Mouse (Mus musculus) myocyte (in vitro differentiated cells): ENCODE measurements around the gene St8sia1.

Experiments
- CEBPB ChIP-seq: IDR thresholded peaks from 2 replicates; pipeline ENCODE4 v1.6.1; 2011; ENCODE audit warnings: mild to moderate bottlenecking, moderate library complexity; ENCODE audit not compliant: poor library complexity, insufficient read depth, severe bottlenecking
- E2F4 ChIP-seq: IDR thresholded peaks from one replicate; pipeline ENCODE4 v1.6.1; 2011; ENCODE audit warnings: mild to moderate bottlenecking, control low read depth, moderate library complexity; ENCODE audit not compliant: insufficient read depth
- MAX ChIP-seq: IDR thresholded peaks from one replicate; pipeline ENCODE4 v1.6.1; 2011; ENCODE audit warnings: low read depth, mild to moderate bottlenecking, control low read depth
- MYOD1 ChIP-seq, 3 experiments: IDR thresholded peaks; one replicate each; pipeline ENCODE4 v1.6.1; 2011; ENCODE audit warnings: control low read depth in 2 of 3, low read depth in 2 of 3, mild to moderate bottlenecking in 2 of 3, moderate library complexity in 1 of 3; ENCODE audit not compliant: insufficient read length in 2 of 3, control insufficient read depth in 1 of 3
- POLR2A ChIP-seq: IDR thresholded peaks from one replicate; pipeline ENCODE4 v1.6.1; 2011; ENCODE audit warnings: low read depth, mild to moderate bottlenecking, control low read depth, moderate library complexity; ENCODE audit not compliant: insufficient read length
- REST ChIP-seq: IDR thresholded peaks from one replicate; pipeline ENCODE4 v1.6.1; 2011; ENCODE audit warnings: mild to moderate bottlenecking, control low read depth, moderate library complexity; ENCODE audit not compliant: insufficient read depth, insufficient read length

DNA sequence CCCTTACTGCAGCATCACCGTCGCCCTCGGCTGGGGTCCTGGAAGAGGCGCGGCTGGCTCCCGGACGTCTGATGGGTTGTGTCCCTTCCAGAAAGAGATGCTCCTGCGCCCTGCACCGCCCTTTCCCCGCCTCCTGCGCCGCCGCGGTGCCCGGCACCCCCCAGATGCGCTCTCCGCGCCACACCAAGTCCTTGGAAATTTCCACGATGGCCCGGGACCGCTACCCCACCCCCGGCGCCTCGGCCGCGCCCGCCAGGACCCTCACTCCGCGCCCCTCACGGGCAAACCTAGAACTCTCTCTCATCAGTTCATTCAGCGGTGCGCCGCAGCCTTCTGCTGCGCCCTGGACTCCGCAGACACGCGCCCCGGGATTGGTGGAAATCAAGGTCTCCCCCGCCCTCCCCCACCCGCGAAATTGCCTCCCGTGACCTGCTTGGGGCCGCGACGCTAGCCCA lies at the start of gene St8sia1:
- TF ChIP-seq POLR2A (no peak), MAX (no peak), REST (no peak), E2F4 (no peak), CEBPB (no peak), MYOD1 (IDR thresholded peaks at IDR 0.05; ENCODE audit: control insufficient read depth in 1 of 3, insufficient read length in 2 of 3, low read depth in 2 of 3) (no peak)
